Mouse (Mus musculus): ENCODE measurements at regions not wholly inside any gene's neighbourhood (a gene's known extent, or its start where the extent isn't known, plus 50 kb on each side); places are given as distances from the start of the nearest gene placed in this dataset.
A peak's percentile ranks its signal among the peaks of the same experiment; 100 is the strongest.

GRCm38 (mm10) chr15:8903651-8904050 lies 64.1 kb upstream of the Ranbp3l start:
- Histone ChIP-seq H3K4me1 (replicated peaks) (no peaks in the 10 kb centered on the region), H3K9me3 (no peaks in the 10 kb centered on the region), H3K4me3 (replicated peaks) (no peak overlapping the region), H3K27me3 (no peaks in the 10 kb centered on the region), H3K27ac (no peak overlapping the region), H3K36me3 (no peaks in the 10 kb centered on the region), H3K4me2 (replicated peaks) (no peak overlapping the region), H3K9ac (replicated peaks) (no peak overlapping the region)
- 48% methylated on average over 2 of the region's 2 CpGs for WGBS
- ATAC-seq, result no peak

- Histone ChIP-seq H3K27me3 (no peaks in the 10 kb centered on the region), H3K4me3 (replicated peaks) (no peak overlapping the region), H3K9ac (replicated peaks) (no peak overlapping the region), H3K4me1 (replicated peaks) (no peaks in the 10 kb centered on the region), H3K9me3 (no peaks in the 10 kb centered on the region), H3K27ac (no peak overlapping the region), H3K4me2 (replicated peaks) (no peak overlapping the region), H3K36me3 (no peaks in the 10 kb centered on the region)
- WGBS, result 89% methylated on average over 11 of the region's 11 CpGs
- ATAC-seq, result no peak
Observed at GRCm38 (mm10) chr15:8897487-8898158, 70.1 kb upstream of the Ranbp3l start.

- no peak overlapping the region for H3K4me3 ChIP-seq (replicated peaks)
- H3K27ac ChIP-seq, result no peak overlapping the region
- no peak for ATAC-seq
- no peak overlapping the region for H3K4me2 ChIP-seq (replicated peaks)
- H3K36me3 ChIP-seq, result no peaks in the 10 kb centered on the region
- H3K27me3 ChIP-seq, result no peaks in the 10 kb centered on the region
- 89% methylated on average over 2 of the region's 2 CpGs for WGBS
- H3K9ac ChIP-seq (replicated peaks), result no peak overlapping the region
- H3K4me1 ChIP-seq (replicated peaks), result no peaks in the 10 kb centered on the region
- H3K9me3 ChIP-seq, result no peaks in the 10 kb centered on the region
Observed at GRCm38 (mm10) chr15:8896856-8897255, 70.9 kb upstream of the Ranbp3l start.

DNA sequence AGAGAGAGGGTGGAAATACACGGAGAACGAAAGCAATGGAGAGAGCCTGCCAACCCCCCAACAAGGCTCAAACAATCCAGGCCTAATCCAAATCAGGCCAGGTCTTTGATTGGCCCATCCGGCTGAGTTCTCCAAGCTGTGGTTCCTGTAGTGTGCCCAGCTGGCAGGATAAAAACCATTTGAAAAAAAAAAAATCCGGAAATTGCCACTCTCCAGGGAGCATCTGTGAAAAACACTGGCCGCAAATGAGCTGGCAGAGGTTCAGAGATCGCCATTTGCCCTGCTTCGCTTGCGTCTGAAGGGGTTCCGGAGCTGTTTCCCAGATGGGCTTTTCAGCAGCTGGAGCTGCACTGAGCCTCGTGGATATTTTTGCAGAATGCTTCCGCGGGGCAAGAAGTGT lies 71.4 kb upstream of the Ranbp3l start:
- H3K4me2 ChIP-seq (replicated peaks), result no peak overlapping the region
- WGBS, result 82% methylated on average over 12 of the region's 12 CpGs
- no peak for ATAC-seq

GRCm38 (mm10) chr15:8885585-8885984 lies 82.2 kb upstream of the Ranbp3l start:
- Histone ChIP-seq H3K4me1 (replicated peaks) (no peaks in the 10 kb centered on the region), H3K36me3 (no peaks in the 10 kb centered on the region), H3K9me3 (no peaks in the 10 kb centered on the region), H3K9ac (replicated peaks) (no peak overlapping the region), H3K4me3 (replicated peaks) (no peak overlapping the region), H3K4me2 (replicated peaks) (no peak overlapping the region), H3K27ac (no peak overlapping the region), H3K27me3 (no peaks in the 10 kb centered on the region)
- WGBS, result 94% methylated on average over 3 of the region's 3 CpGs
- no peak for ATAC-seq

More for the DNA sequence above, 71.4 kb upstream of the Ranbp3l start:
- H3K9me3 ChIP-seq, result no peaks in the 10 kb centered on the region
- no peak overlapping the region for H3K27ac ChIP-seq
- no peaks in the 10 kb centered on the region for H3K27me3 ChIP-seq
- H3K4me1 ChIP-seq (replicated peaks), result no peaks in the 10 kb centered on the region
- H3K36me3 ChIP-seq, result no peaks in the 10 kb centered on the region
- H3K9ac ChIP-seq (replicated peaks), result no peak overlapping the region
- H3K4me3 ChIP-seq (replicated peaks), result no peak overlapping the region

GRCm38 (mm10) chr15:8884608-8885467 lies 82.9 kb upstream of the Ranbp3l start:
- H3K9ac ChIP-seq (replicated peaks), result no peak overlapping the region
- H3K27me3 ChIP-seq, result no peaks in the 10 kb centered on the region
- H3K27ac ChIP-seq, result no peak overlapping the region
- no peak overlapping the region for H3K4me2 ChIP-seq (replicated peaks)
- no peaks in the 10 kb centered on the region for H3K9me3 ChIP-seq
- no peaks in the 10 kb centered on the region for H3K4me1 ChIP-seq (replicated peaks)
- H3K4me3 ChIP-seq (replicated peaks), result no peak overlapping the region
- ATAC-seq, result no peak
- 51% methylated on average over 18 of the region's 18 CpGs for WGBS
- no peaks in the 10 kb centered on the region for H3K36me3 ChIP-seq

- Histone ChIP-seq H3K9ac (replicated peaks) (no peak overlapping the region), H3K27ac (no peak overlapping the region), H3K36me3 (no peaks in the 10 kb centered on the region), H3K4me3 (replicated peaks) (no peak overlapping the region), H3K4me2 (replicated peaks) (no peak overlapping the region), H3K9me3 (no peaks in the 10 kb centered on the region), H3K4me1 (replicated peaks) (no peaks in the 10 kb centered on the region), H3K27me3 (no peaks in the 10 kb centered on the region)
- no peak for ATAC-seq
- WGBS, result 80% methylated on average over 9 of the region's 9 CpGs
Observed at GRCm38 (mm10) chr15:8882880-8883539, 84.7 kb upstream of the Ranbp3l start.

- Histone ChIP-seq H3K9ac (replicated peaks) (no peak overlapping the region), H3K27me3 (no peaks in the 10 kb centered on the region), H3K36me3 (no peaks in the 10 kb centered on the region), H3K27ac (no peak overlapping the region), H3K4me3 (replicated peaks) (no peak overlapping the region), H3K4me2 (replicated peaks) (no peak overlapping the region), H3K9me3 (no peaks in the 10 kb centered on the region), H3K4me1 (replicated peaks) (no peaks in the 10 kb centered on the region)
- 88% methylated on average over 9 of the region's 9 CpGs for WGBS
- ATAC-seq, result no peak
Observed at GRCm38 (mm10) chr15:8874884-8875493, 92.8 kb upstream of the Ranbp3l start.

GRCm38 (mm10) chr15:8868021-8868420 lies 99.7 kb upstream of the Ranbp3l start:
- Histone ChIP-seq H3K27ac (no peak overlapping the region), H3K4me3 (replicated peaks) (no peak overlapping the region), H3K27me3 (no peaks in the 10 kb centered on the region), H3K9ac (replicated peaks) (no peak overlapping the region), H3K36me3 (no peaks in the 10 kb centered on the region), H3K4me1 (replicated peaks) (peaks cover 12% of the 10 kb centered on the region), H3K4me2 (replicated peaks) (no peak overlapping the region), H3K9me3 (no peaks in the 10 kb centered on the region)
- no peak for ATAC-seq
- WGBS, result 92% methylated on average over 2 of the region's 2 CpGs

GRCm38 (mm10) chr15:8867160-8867891 lies 100.4 kb upstream of the Ranbp3l start:
- H3K9me3 ChIP-seq, result no peaks in the 10 kb centered on the region
- H3K27me3 ChIP-seq, result no peaks in the 10 kb centered on the region
- H3K4me2 ChIP-seq (replicated peaks), result no peak overlapping the region
- no peak overlapping the region for H3K4me3 ChIP-seq (replicated peaks)
- H3K9ac ChIP-seq (replicated peaks), result no peak overlapping the region
- ATAC-seq, result peak; percentile 80
- WGBS, result 17% methylated on average over 7 of the region's 7 CpGs
- H3K36me3 ChIP-seq, result no peaks in the 10 kb centered on the region
- peaks cover 12% of the 10 kb centered on the region for H3K4me1 ChIP-seq (replicated peaks)
- H3K27ac ChIP-seq, result no peak overlapping the region; the same call in 1 of the 2 replicates

DNA sequence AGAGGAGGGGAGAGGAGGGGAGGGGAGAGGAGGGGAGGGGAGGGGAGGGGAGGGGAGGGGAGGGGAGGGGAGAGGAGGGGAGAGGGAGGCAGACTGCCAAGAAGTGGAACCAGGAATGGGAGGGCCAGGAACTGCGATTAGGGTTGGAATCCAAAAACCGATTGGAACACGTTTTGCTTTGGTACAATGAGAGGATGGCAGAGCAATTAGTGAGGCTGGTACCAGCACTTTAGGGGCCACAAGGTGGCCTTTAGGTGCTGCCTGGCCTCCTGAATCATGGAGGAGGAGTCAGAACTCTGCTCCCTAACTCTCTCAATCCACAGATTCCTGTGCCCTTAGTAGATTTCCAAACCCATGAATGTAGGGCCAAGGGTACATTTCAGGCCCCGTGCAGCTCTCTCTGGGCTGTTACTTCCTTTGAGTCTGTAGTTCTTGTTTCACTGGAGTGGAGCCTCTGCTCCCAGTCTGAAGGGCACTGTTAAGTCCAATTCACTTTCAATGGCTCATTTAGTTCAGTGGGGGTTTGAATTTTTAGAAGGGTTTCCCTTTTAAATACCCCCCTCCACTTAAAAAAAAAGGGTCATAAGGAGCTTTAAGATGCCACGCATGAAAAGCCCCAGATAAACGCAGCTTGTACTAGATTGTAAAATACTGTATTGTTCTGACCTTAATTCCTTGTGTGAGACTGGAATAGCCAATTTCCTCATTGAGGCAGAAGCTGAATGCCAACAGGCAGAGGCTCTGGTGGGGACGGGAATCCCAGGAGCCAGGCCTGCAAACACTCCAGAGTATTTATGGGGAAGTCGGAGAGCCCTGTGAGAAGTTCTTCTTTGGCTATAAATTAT lies 102.4 kb upstream of the Ranbp3l start:
- WGBS, result 35% methylated on average over 8 of the region's 8 CpGs
- ATAC-seq, result peak; percentile 79
- no peak overlapping the region for H3K4me3 ChIP-seq (replicated peaks)
- no peaks in the 10 kb centered on the region for H3K27me3 ChIP-seq
- no peaks in the 10 kb centered on the region for H3K36me3 ChIP-seq
- H3K9me3 ChIP-seq, result no peaks in the 10 kb centered on the region
- H3K4me1 ChIP-seq (replicated peaks), result peaks cover 12% of the 10 kb centered on the region
- H3K27ac ChIP-seq, result no peak overlapping the region
- H3K4me2 ChIP-seq (replicated peaks), result no peak overlapping the region
- H3K9ac ChIP-seq (replicated peaks), result no peak overlapping the region
